Mouse (Mus musculus) heart, embryonic 15.5 days (tissue): ENCODE measurements around the gene Gm21985. TPM values are rescaled to one million over a fixed set of nuclear protein-coding genes. Genes with fewer than 3 reads are reported as not detected.

Experiments used
- ATAC-seq: fragments of 200-750 bp; cut with Nextera tagmentation; replicated peaks from 2 replicates; pipeline ENCODE4 v1.8.0; 2017; ENCODE audit warnings: low read depth, moderate TSS enrichment; ENCODE audit not compliant: insufficient number of reproducible peaks, insufficient read depth, low FRiP score
- H3K27ac ChIP-seq: fragments of 300-500 bp; sonication (generic); 2 replicates; pipeline ENCODE4 v1.5.1; 2015; ENCODE audit warnings: mild to moderate bottlenecking, inconsistent platforms
- H3K27me3 ChIP-seq: fragments of 300-500 bp; sonication (generic); 2 replicates; pipeline ENCODE4 v1.6.1; 2015; ENCODE audit warnings: inconsistent platforms
- H3K36me3 ChIP-seq: fragments of 300-500 bp; sonication (generic); 2 replicates; pipeline ENCODE4 v1.6.1; 2015; ENCODE audit warnings: mild to moderate bottlenecking, inconsistent platforms
- H3K4me1 ChIP-seq: fragments of 300-500 bp; sonication (generic); replicated peaks from 2 replicates; pipeline ENCODE4 v1.6.1; 2015; ENCODE audit warnings: inconsistent platforms
- H3K4me2 ChIP-seq: fragments of 300-500 bp; sonication (generic); 2 replicates; pipeline ENCODE4 v1.6.1; 2015; ENCODE audit warnings: inconsistent platforms, mild to moderate bottlenecking, moderate library complexity
- H3K4me3 ChIP-seq: fragments of 300-500 bp; sonication (generic); 2 replicates; pipeline ENCODE4 v1.5.1; 2015; ENCODE audit warnings: mild to moderate bottlenecking, inconsistent platforms
- H3K9ac ChIP-seq: fragments of 300-500 bp; sonication (generic); 2 replicates; pipeline ENCODE4 v1.6.1; 2015; ENCODE audit warnings: mild to moderate bottlenecking, inconsistent platforms
- H3K9me3 ChIP-seq: fragments of 300-500 bp; sonication (generic); replicated peaks from 2 replicates; pipeline ENCODE4 v1.6.1; 2016; ENCODE audit warnings: inconsistent platforms
- WGBS: fragments of 180-500 bp; shearing (Covaris S2); methylation state at CpG from one replicate; pipeline ENCODE4 v1.1.7; 2015; ENCODE audit warnings: mixed read lengths; 5-methylcytosine and 5-hydroxymethylcytosine counted together
- polyA plus RNA-seq: library from polyadenylated mRNA; unstranded; fragments of >200 nt; fragmentation: Nextera tagmentation; extraction: Ambion mirVana; gene quantifications from 2 replicates; pipeline ENCODE4 v1.2.1, GENCODE M21; 2015

Gm21985 gene
- polyA plus RNA-seq, 1 experiment from 2014 or later: not detected

DNA sequence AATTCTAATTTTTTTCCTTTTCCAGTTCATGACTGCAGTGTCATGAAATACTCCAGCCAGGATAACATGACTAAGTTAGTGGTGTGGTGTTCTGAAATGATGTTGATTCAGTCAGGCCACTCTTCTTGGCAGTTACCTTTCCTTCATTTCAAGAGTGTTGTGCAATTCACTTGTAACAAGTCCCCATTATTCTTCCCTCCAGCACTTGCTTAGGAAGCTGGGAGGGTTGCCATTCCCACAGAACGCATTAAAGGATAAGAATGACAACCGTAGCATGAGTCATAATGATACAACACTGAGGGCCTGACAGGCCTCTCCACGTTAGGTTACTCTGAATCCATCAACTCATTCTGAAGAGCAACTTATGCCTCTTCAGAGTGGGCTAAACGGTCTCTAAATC is 107.0 kb downstream of the Gm21985 start:
- H3K27me3 ChIP-seq: no peaks in the 10 kb centered on the region
- 42% methylated on average over 4 of the region's 4 CpGs for WGBS
- H3K27ac ChIP-seq: no peak overlapping the region
- no peak for ATAC-seq
- H3K4me3 ChIP-seq: no peak overlapping the region
- no peak overlapping the region for H3K9ac ChIP-seq
- H3K36me3 ChIP-seq: no peaks in the 10 kb centered on the region
- no peaks in the 10 kb centered on the region; the same call in 1 of the 2 replicates for H3K4me1 ChIP-seq
- no peaks in the 10 kb centered on the region for H3K9me3 ChIP-seq
- H3K4me2 ChIP-seq: no peak overlapping the region

GRCm38 (mm10) chr2:112374610-112375009 is 108.5 kb downstream of the Gm21985 start:
- Histone ChIP-seq H3K27me3 (no peaks in the 10 kb centered on the region), H3K4me3 (no peak overlapping the region), H3K4me1 (peaks cover 2% of the 10 kb centered on the region), H3K9ac (no peak overlapping the region), H3K9me3 (no peaks in the 10 kb centered on the region), H3K27ac (no peak overlapping the region), H3K36me3 (no peaks in the 10 kb centered on the region), H3K4me2 (no peak overlapping the region)
- ATAC-seq: no peak
- WGBS: 34% methylated on average over 5 of the region's 5 CpGs

GRCm38 (mm10) chr2:112378973-112379898 is 113.1 kb downstream of the Gm21985 start, which contains the start of gene Katnbl1:
Gene Katnbl1 (plus strand): TSS chr2:112379211.
- peak within 1 kb of the TSS; percentile 81 for H3K4me3 ChIP-seq
- peak within 1 kb of the TSS; percentile 85 for H3K27ac ChIP-seq
- no peaks in the 10 kb centered on the region for H3K9me3 ChIP-seq
- H3K27me3 ChIP-seq: no peaks in the 10 kb centered on the region
- H3K36me3 ChIP-seq: no peaks in the 10 kb centered on the region
- WGBS: under 1% methylated on average over 72 of the region's 72 CpGs
- peaks cover 9% of the 10 kb centered on the region for H3K4me1 ChIP-seq
- ATAC-seq: peak; percentile 99
- peak within 1 kb of the TSS; percentile 89 for H3K9ac ChIP-seq
- peak within 1 kb of the TSS; percentile 61 for H3K4me2 ChIP-seq

GRCm38 (mm10) chr2:112380131-112380530 is 114.0 kb downstream of the Gm21985 start:
- peak overlapping the region; percentile 89 for H3K9ac ChIP-seq

GRCm38 (mm10) chr2:112381219-112381618 is 115.1 kb downstream of the Gm21985 start:
- no peak overlapping the region for H3K4me2 ChIP-seq
- peaks cover 9% of the 10 kb centered on the region for H3K4me1 ChIP-seq
- H3K27ac ChIP-seq: no peak overlapping the region
- H3K36me3 ChIP-seq: no peaks in the 10 kb centered on the region
- WGBS: 91% methylated on average over 1 of the region's 1 CpGs
- H3K9me3 ChIP-seq: no peaks in the 10 kb centered on the region
- H3K27me3 ChIP-seq: no peaks in the 10 kb centered on the region
- no peak overlapping the region for H3K9ac ChIP-seq
- ATAC-seq: no peak
- H3K4me3 ChIP-seq: no peak overlapping the region

More at GRCm38 (mm10) chr2:112380131-112380530, 114.0 kb downstream of the Gm21985 start:
- WGBS: 38% methylated on average over 8 of the region's 8 CpGs
- Histone ChIP-seq H3K27me3 (no peaks in the 10 kb centered on the region), H3K4me3 (peak overlapping the region; percentile 81), H3K27ac (no peak overlapping the region), H3K4me2 (peak overlapping the region; percentile 61), H3K9me3 (no peaks in the 10 kb centered on the region), H3K36me3 (no peaks in the 10 kb centered on the region), H3K4me1 (peaks cover 9% of the 10 kb centered on the region)
- no peak for ATAC-seq

- peaks cover 6% of the 10 kb centered on the region for H3K4me1 ChIP-seq
- no peak overlapping the region for H3K27ac ChIP-seq
- H3K36me3 ChIP-seq: no peaks in the 10 kb centered on the region
- H3K4me2 ChIP-seq: no peak overlapping the region
- H3K27me3 ChIP-seq: no peaks in the 10 kb centered on the region
- H3K9me3 ChIP-seq: no peaks in the 10 kb centered on the region
- 92% methylated on average over 5 of the region's 5 CpGs for WGBS
- no peak for ATAC-seq
- H3K9ac ChIP-seq: no peak overlapping the region
- H3K4me3 ChIP-seq: no peak overlapping the region
Observed at GRCm38 (mm10) chr2:112390843-112391242, 124.7 kb downstream of the Gm21985 start.

DNA sequence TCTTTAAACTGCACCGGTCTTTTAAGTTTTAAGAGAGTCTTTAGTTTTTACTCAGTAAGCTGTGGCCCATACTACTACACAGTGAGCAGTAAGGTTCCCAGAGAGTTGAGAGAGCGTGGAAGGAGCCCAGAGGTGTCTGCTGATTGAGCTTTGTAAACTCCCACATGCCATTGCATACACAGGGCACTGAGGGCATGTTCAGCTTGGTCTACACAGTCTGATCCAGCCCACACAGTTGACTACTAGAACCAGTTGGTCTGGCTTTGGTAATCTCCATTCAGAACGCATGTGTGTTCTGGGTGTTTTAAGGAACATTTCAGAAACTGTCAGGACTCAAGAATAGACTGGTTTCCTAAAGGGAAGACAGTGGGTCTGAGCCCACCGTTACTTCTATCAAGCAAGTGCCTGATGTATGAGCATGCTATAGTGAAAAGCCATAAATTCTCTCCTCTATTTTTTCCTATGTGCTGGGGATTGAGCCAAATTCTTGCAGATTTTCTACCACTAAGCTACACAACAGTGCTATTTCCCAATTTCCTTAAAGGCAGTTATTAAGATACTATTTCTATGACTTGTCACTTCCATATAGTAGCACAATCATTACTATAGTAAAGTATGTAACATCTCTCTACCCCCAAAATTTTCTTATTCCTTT is 125.4 kb downstream of the Gm21985 start:
- Histone ChIP-seq H3K4me3 (no peak overlapping the region), H3K36me3 (no peaks in the 10 kb centered on the region), H3K4me2 (no peak overlapping the region), H3K9me3 (no peaks in the 10 kb centered on the region), H3K27ac (no peak overlapping the region), H3K4me1 (peaks cover 7% of the 10 kb centered on the region), H3K9ac (no peak overlapping the region), H3K27me3 (no peaks in the 10 kb centered on the region)
- ATAC-seq: no peak
- WGBS: 79% methylated on average over 4 of the region's 4 CpGs

DNA sequence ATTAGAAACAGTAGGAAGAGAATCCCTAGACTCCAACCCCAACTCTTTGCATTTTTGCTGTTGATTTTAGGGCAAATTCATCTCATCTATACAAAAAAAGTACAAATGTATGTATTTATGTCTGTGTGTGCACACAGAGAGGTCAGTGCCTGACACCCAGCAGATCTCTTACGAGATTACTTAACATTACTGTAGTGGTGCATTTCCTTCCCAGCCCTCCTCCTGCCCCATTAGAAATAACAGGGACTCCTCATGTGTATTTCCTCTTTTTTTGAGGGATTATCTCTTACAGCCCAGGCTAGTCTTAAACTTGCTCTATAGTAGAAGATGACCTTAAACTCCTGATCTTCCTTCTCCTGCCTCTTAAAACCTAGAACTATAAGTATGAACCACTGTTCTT is 126.6 kb downstream of the Gm21985 start:
- H3K27me3 ChIP-seq: no peaks in the 10 kb centered on the region
- no peak overlapping the region for H3K9ac ChIP-seq
- no peaks in the 10 kb centered on the region for H3K9me3 ChIP-seq
- H3K4me3 ChIP-seq: no peak overlapping the region
- WGBS: 90% methylated on average over 1 of the region's 1 CpGs
- H3K36me3 ChIP-seq: no peaks in the 10 kb centered on the region
- H3K27ac ChIP-seq: no peak overlapping the region
- H3K4me2 ChIP-seq: no peak overlapping the region
- no peak for ATAC-seq
- peaks cover 9% of the 10 kb centered on the region for H3K4me1 ChIP-seq

DNA sequence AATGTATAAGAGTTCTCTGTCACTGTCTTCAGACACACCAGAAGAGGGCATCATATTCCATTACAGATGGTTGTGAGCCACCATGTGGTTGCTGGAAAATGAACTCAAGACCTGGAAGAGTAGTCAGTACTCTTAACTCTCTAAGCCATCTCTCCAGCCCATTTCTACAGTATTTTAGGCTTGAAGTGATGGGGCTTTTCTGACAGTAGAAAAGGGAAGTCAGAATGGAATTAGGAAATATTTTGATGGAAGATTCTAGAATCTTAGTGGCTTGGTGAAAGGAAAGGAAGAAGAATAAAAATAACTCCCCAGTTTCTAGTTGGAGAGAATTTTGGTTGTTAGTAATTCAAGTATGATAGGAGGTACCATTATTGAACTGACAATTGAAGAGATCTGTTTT is 127.8 kb downstream of the Gm21985 start:
- Histone ChIP-seq H3K36me3 (no peaks in the 10 kb centered on the region), H3K9me3 (no peaks in the 10 kb centered on the region), H3K4me2 (no peak overlapping the region), H3K27me3 (no peaks in the 10 kb centered on the region), H3K4me1 (peaks cover 11% of the 10 kb centered on the region), H3K9ac (no peak overlapping the region), H3K4me3 (no peak overlapping the region), H3K27ac (no peak overlapping the region)
- ATAC-seq: no peak

DNA sequence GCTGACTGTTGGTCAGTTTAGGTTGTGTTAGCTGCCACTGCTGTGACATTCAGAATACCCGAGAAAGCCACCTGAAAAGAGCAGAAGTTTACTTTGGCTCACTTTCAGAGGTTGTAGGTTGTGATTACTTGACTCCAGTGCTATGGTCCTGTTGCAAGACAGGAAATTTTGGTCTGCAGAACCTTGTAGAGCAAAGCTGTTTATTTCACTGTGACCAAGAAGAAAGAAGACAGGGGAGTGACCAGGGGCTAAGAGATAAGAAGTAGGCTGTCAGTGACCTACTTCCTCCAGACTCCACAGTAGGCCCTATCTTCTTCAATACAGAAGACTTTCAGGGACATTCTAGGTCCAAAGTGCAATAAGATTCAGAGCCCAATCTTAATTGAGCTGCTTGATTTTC is 130.5 kb downstream of the Gm21985 start:
- ATAC-seq: no peak
- H3K27ac ChIP-seq: 0 out of 2 replicates have a peak overlapping the region, but pooled peaks have one; percentile 9
- H3K4me3 ChIP-seq: no peak overlapping the region
- H3K9ac ChIP-seq: no peak overlapping the region
- WGBS: 51% methylated on average over 1 of the region's 1 CpGs
- H3K9me3 ChIP-seq: no peaks in the 10 kb centered on the region
- no peak overlapping the region for H3K4me2 ChIP-seq
- H3K27me3 ChIP-seq: no peaks in the 10 kb centered on the region
- no peaks in the 10 kb centered on the region for H3K36me3 ChIP-seq
- H3K4me1 ChIP-seq: 0 out of 2 replicates have a peak, but pooled peaks cover 5% of the 10 kb centered on the region

DNA sequence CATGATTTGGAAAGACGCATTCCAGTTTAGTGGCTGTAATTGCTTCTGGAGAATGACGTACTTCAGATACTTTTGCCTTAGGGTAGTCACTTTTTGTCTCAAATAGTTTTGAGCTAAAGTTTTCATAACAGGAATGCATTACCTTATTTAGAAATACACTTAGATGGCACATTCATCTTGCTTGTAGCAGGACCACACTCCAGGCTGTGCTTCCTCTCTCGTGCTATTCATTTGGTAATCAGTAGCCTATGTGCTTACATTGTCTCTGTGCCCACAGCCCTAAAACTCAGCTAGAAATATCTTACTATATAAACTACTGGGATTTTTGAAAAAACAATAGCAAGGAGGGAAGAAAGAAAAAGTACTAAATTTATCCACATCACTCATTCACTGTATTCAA is 140.9 kb downstream of the Gm21985 start:
- no peak for ATAC-seq
- no peaks in the 10 kb centered on the region for H3K27me3 ChIP-seq
- H3K27ac ChIP-seq: no peak overlapping the region
- H3K4me1 ChIP-seq: no peaks in the 10 kb centered on the region
- H3K4me2 ChIP-seq: no peak overlapping the region
- H3K9ac ChIP-seq: no peak overlapping the region
- peaks cover 35% of the 10 kb centered on the region for H3K36me3 ChIP-seq
- no peak overlapping the region for H3K4me3 ChIP-seq
- no peaks in the 10 kb centered on the region for H3K9me3 ChIP-seq
- whole genome bisulfite sequencing: 83% methylated on average over 3 of the region's 3 CpGs
